Mouse (Mus musculus): ENCODE results near the gene Tmem30c. TPM values are rescaled to one million over a fixed set of nuclear protein-coding genes. Genes with fewer than 3 reads are reported as not detected.

Tmem30c gene
- polyA plus RNA-seq, 1 experiment from 2014 or later = not detected

DNA sequence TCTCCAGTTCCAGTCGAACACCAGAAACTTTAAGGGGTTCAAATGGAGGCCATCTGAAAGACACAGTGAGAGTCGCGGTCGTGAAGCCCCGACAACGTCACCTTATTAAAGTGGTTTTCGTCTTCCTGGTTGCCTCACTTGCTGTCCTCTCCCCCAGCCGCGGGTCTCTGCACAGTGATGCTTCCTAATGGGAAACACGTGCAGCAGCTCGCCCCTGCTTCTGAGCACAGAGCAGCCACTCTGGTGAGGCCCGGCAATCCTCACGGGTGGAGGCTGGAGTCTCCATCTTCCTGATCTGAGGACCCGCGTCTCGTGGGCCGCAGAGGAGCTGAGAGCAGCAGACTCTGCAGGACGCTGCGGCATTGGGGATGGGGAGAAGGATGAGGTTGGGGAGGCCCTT lies 11.1 kb upstream of the Tmem30c start:
- no peaks in the 10 kb centered on the region for H3K36me3 ChIP-seq (ENCODE audit: control insufficient read depth, insufficient read depth)
- H3K27me3 ChIP-seq (ENCODE audit: control insufficient read depth, insufficient read depth, low read depth, low read length) = no peaks in the 10 kb centered on the region
- no peak overlapping the region for H3K4me3 ChIP-seq (ENCODE audit: low read depth, low read length)
- H3K4me2 ChIP-seq (ENCODE audit: low read depth, low read length) = no peak overlapping the region
- 76% methylated on average over 19 of the region's 19 CpGs for WGBS (ENCODE audit: insufficient replicate concordance)
- no peaks in the 10 kb centered on the region for H3K9me3 ChIP-seq (replicated peaks; ENCODE audit: control insufficient read depth, low read length)
- no peak overlapping the region for H3K27ac ChIP-seq (ENCODE audit: low read length)
- no peaks in the 10 kb centered on the region for H3K4me1 ChIP-seq (ENCODE audit: control insufficient read depth, low read depth, low read length)
- no peak for ATAC-seq (ENCODE audit: low read depth)
- H3K9ac ChIP-seq (ENCODE audit: low read depth, low read length) = no peak overlapping the region

DNA sequence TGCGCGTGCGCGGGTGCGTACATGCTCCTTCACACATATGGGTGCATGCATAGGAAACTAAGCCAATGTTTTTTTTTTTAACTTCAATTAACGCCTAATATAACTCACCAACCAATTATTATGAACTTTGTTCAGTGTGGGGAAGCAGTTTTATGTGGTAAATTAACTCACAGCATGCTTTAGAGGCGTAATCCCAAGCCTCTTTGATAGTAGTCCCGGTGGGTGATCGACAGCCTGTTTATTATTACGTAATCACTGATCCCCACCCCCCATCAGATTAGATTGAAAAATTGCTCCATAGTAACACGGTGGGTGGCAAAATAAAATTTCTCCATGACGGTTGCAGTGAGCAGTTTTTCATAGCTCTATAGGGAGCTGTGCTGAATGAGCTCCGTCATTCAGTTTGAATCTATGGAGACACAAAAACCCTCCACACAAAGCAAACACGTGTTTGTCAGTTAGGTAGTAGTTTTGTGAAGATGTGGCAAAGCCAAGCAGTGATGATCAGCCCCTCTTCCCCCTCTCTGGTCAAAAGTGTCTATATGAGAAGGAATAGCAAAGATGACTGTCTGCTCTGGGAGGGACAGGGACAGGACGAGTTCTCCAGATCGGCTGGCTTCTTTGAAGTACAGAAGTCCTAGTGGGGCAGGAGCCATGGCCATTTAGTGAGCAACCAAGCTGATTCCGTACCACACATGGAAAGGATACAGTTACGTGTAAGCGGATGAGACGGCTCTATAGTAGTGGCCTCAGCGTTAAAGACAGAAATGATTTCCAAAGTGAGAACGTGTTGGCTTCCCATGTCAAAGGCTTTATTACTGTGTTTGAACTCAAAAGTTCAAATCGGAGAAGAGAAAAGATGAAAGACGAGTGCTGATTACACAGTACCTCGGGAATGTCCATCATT lies 10.4 kb upstream of the Tmem30c start:
- Histone ChIP-seq H3K4me2 (ENCODE audit: low read depth, low read length) (no peak overlapping the region), H3K4me1 (ENCODE audit: control insufficient read depth, low read depth, low read length) (no peaks in the 10 kb centered on the region), H3K9me3 (replicated peaks; ENCODE audit: control insufficient read depth, low read length) (no peaks in the 10 kb centered on the region), H3K36me3 (ENCODE audit: control insufficient read depth, insufficient read depth) (no peaks in the 10 kb centered on the region), H3K4me3 (ENCODE audit: low read depth, low read length) (no peak overlapping the region), H3K9ac (ENCODE audit: low read depth, low read length) (no peak overlapping the region), H3K27ac (ENCODE audit: low read length) (no peak overlapping the region), H3K27me3 (ENCODE audit: control insufficient read depth, insufficient read depth, low read depth, low read length) (no peaks in the 10 kb centered on the region)
- 80% methylated on average over 25 of the region's 25 CpGs for WGBS (ENCODE audit: insufficient replicate concordance)
- ATAC-seq (ENCODE audit: low read depth) = no peak

DNA sequence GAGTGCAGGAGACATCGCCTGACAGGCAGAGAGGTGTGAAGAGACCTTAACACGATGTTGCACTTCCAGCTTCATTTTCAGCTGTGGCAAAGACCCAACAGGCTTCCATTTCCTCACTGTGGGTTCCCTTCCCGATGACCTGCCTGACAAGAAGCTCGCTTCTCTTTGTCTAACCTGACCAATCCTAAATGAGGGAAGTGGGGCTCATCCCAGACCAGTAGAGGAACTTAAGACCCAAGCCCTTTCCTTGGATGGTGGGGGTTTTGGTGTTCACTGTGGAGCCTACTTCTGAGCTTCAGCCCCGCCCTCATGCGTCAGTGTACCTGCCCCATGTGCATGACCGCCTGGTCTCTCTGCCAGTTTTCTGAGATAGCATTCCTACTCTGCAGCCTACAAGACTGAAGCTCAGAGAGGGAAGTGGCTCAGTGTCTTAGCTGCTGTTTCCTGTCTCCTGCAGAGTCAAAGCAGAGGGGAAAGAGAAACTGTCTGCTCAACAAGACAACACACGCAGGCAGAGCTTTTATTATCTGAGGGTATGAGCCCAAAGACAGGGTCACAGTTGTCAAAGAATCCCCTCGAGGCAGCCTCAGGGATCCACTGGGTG lies 8.9 kb upstream of the Tmem30c start:
- Histone ChIP-seq H3K9me3 (replicated peaks; ENCODE audit: control insufficient read depth, low read length) (no peaks in the 10 kb centered on the region), H3K27me3 (ENCODE audit: control insufficient read depth, insufficient read depth, low read depth, low read length) (no peaks in the 10 kb centered on the region), H3K27ac (ENCODE audit: low read length) (no peak overlapping the region), H3K4me3 (ENCODE audit: low read depth, low read length) (no peak overlapping the region), H3K36me3 (ENCODE audit: control insufficient read depth, insufficient read depth) (no peaks in the 10 kb centered on the region), H3K4me2 (ENCODE audit: low read depth, low read length) (no peak overlapping the region), H3K9ac (ENCODE audit: low read depth, low read length) (no peak overlapping the region), H3K4me1 (ENCODE audit: control insufficient read depth, low read depth, low read length) (no peaks in the 10 kb centered on the region)
- 34% methylated on average over 9 of the region's 9 CpGs for WGBS (ENCODE audit: insufficient replicate concordance)
- no peak for ATAC-seq (ENCODE audit: low read depth)

DNA sequence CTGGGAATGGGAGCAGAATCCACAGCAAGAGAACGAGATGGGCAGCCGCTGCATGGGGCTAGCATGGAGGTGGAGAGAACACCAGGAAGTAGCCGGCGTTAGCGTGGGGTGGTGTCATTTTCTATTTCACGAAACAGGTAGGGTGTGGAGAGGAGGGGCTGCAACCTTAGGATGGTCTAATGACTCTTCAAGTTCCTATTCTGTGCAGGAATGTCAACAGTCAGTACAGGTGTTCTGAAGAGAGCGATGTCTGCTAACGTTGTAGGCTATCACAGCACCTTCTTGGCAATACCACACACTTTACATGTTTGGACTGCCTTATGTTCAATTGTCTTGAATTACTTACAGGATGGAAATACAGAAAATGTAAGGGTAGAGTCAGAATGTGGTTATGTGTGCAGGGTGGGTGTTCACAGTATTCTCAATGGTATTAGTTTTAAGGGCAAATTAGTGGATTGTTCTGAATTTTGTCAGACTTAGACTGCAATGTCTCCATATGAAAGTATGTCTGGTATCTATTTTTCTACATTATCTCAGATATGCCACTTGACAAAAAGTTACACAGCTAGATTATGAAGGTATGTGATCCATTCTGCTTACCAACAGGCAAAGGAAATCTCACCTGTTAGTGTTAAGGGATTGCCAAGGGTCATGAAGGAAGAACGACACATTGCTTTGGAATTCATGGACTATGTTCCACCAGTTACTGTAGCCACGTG lies 2.7 kb upstream of the Tmem30c start:
- Histone ChIP-seq H3K27ac (ENCODE audit: low read length) (no peak overlapping the region), H3K4me3 (ENCODE audit: low read depth, low read length) (no peak overlapping the region), H3K9ac (ENCODE audit: low read depth, low read length) (no peak overlapping the region), H3K4me1 (ENCODE audit: control insufficient read depth, low read depth, low read length) (no peaks in the 10 kb centered on the region), H3K9me3 (replicated peaks; ENCODE audit: control insufficient read depth, low read length) (no peaks in the 10 kb centered on the region), H3K27me3 (ENCODE audit: control insufficient read depth, insufficient read depth, low read depth, low read length) (no peaks in the 10 kb centered on the region), H3K36me3 (ENCODE audit: control insufficient read depth, insufficient read depth) (no peaks in the 10 kb centered on the region), H3K4me2 (ENCODE audit: low read depth, low read length) (no peak overlapping the region)
- WGBS (ENCODE audit: insufficient replicate concordance) = 69% methylated on average over 10 of the region's 10 CpGs
- ATAC-seq (ENCODE audit: low read depth) = no peak

DNA sequence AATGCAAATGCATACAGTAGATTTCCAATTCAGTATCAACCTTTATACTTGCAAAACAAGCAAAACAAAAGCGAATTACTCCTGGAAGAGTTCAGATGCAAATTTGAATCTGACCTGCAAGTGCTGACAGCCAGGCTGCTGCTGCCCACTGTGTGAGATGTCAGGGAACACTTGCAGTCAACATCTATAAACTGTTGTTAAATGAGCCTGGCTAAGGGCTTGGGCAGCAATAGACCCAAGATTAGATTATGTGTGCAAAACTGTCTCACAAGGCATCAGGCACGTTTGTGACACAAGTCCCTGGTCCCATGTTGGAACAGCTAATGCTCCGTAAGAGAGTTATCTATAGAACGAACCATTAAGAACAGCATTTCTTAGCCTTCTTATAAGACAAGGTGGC lies 369 bp downstream of the Tmem30c start:
- Histone ChIP-seq H3K27me3 (ENCODE audit: control insufficient read depth, insufficient read depth, low read depth, low read length) (no peaks in the 10 kb centered on the region), H3K9ac (ENCODE audit: low read depth, low read length) (no peak overlapping the region), H3K27ac (ENCODE audit: low read length) (no peak overlapping the region), H3K36me3 (ENCODE audit: control insufficient read depth, insufficient read depth) (no peaks in the 10 kb centered on the region), H3K4me1 (ENCODE audit: control insufficient read depth, low read depth, low read length) (no peaks in the 10 kb centered on the region), H3K4me3 (ENCODE audit: low read depth, low read length) (no peak overlapping the region), H3K9me3 (replicated peaks; ENCODE audit: control insufficient read depth, low read length) (no peaks in the 10 kb centered on the region), H3K4me2 (ENCODE audit: low read depth, low read length) (no peak overlapping the region)
- ATAC-seq (ENCODE audit: low read depth) = no peak
- WGBS (ENCODE audit: insufficient replicate concordance) = 54% methylated on average over 4 of the region's 4 CpGs

DNA sequence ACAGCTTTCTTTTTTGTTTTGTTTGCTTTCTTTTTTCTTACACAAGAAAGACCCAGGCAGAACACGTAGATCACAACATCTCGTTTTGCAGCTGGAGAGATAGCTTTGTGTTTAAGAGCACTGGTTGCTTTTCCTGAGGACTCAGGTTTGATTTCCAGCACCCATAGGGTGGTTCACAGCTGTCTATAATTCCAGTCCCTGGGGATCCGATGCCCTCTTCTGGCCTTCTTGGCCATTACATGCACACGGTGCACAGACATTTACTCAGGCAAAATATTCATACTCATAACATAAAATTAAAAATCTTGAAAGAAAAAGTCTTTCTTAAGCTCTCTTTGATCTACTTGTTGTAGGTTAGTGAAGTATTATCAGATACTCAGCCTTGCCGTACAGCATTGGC lies 969 bp downstream of the Tmem30c start:
- H3K27ac ChIP-seq (ENCODE audit: low read length) = no peak overlapping the region
- H3K36me3 ChIP-seq (ENCODE audit: control insufficient read depth, insufficient read depth) = no peaks in the 10 kb centered on the region
- no peaks in the 10 kb centered on the region for H3K27me3 ChIP-seq (ENCODE audit: control insufficient read depth, insufficient read depth, low read depth, low read length)
- no peaks in the 10 kb centered on the region for H3K9me3 ChIP-seq (replicated peaks; ENCODE audit: control insufficient read depth, low read length)
- H3K4me2 ChIP-seq (ENCODE audit: low read depth, low read length) = no peak overlapping the region
- H3K9ac ChIP-seq (ENCODE audit: low read depth, low read length) = no peak overlapping the region
- H3K4me1 ChIP-seq (ENCODE audit: control insufficient read depth, low read depth, low read length) = no peaks in the 10 kb centered on the region
- WGBS (ENCODE audit: insufficient replicate concordance) = 71% methylated on average over 5 of the region's 5 CpGs
- no peak for ATAC-seq (ENCODE audit: low read depth)
- no peak overlapping the region for H3K4me3 ChIP-seq (ENCODE audit: low read depth, low read length)

DNA sequence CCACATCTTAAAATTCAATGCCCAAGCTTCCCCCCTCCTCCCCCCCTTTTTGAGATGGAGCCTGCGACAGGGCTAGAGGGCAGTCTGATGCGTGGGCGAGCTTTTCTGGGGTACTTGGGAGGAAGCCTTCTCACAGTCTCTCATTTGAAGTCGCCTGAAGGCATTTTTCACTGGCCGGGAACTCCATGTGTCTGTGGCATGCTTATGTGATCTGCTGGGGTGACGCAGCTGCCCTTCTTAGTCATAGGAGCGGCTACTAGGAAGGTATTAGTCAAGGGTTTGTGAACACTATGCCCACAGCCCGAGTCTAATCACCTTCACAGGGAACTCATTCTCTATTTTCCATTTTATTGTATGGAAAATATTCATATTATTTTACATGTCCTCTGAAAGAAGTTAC lies 11.2 kb downstream of the Tmem30c start:
- no peaks in the 10 kb centered on the region for H3K9me3 ChIP-seq (replicated peaks; ENCODE audit: control insufficient read depth, low read length)

DNA sequence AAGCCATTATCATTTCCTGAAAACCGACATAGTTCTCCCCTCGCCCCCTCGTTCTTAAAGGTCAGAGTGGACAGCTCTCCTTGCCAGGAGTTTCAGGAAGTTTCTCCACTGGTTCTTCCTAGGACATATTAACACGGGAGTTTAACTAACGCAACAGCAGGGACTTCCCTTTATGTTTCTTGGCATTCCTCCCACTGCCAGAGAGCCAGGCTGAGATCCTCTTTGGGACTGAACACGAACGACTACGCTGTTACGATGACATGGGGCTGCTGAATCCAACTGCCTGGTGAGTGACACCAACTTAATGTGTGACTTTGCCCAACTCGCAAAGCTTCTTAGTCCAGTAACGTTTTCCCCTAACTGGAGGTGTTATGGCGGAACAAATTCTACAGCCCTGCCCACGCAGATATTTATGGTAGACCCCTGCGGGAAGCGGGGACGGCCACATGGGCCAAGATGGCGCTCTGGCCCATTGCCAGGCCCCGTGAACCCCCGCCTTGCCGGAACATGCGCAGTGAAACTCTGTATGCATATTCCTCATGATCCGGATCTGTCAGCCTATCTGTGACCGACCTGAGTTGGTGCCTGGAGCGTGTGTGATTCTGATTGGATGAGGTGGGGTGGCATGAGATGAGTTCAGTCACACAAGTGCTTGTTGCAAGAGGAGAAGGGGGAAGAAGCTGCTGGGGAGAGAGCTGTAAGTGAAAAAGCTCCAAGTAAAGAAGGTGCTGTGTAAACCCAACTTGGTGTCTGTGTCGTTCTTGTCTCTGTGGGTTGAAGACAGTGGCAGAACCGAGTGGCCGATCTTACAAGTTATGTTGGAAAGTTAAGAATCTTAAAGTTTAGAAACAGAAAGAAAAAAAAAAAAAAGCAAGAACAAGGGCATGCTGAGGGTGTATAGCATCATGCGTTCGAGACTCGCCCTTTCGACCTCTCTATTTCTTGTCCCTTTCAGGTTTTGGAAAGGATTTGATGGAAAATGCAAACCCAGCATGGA lies 12.1 kb downstream of the Tmem30c start:
- H3K9ac ChIP-seq (ENCODE audit: low read depth, low read length) = no peak overlapping the region
- H3K27ac ChIP-seq (ENCODE audit: low read length) = no peak overlapping the region
- no peaks in the 10 kb centered on the region for H3K9me3 ChIP-seq (replicated peaks; ENCODE audit: control insufficient read depth, low read length)
- no peaks in the 10 kb centered on the region for H3K27me3 ChIP-seq (ENCODE audit: control insufficient read depth, insufficient read depth, low read depth, low read length)
- no peaks in the 10 kb centered on the region for H3K36me3 ChIP-seq (ENCODE audit: control insufficient read depth, insufficient read depth)
- H3K4me3 ChIP-seq (ENCODE audit: low read depth, low read length) = no peak overlapping the region
- H3K4me2 ChIP-seq (ENCODE audit: low read depth, low read length) = no peak overlapping the region
- no peak for ATAC-seq (ENCODE audit: low read depth)
- WGBS (ENCODE audit: insufficient replicate concordance) = 77% methylated on average over 31 of the region's 31 CpGs
- H3K4me1 ChIP-seq (ENCODE audit: control insufficient read depth, low read depth, low read length) = no peaks in the 10 kb centered on the region

More for the DNA sequence above, 11.2 kb downstream of the Tmem30c start:
- 72% methylated on average over 8 of the region's 8 CpGs for WGBS (ENCODE audit: insufficient replicate concordance)
- Histone ChIP-seq H3K4me2 (ENCODE audit: low read depth, low read length) (no peak overlapping the region), H3K9ac (ENCODE audit: low read depth, low read length) (no peak overlapping the region), H3K4me1 (ENCODE audit: control insufficient read depth, low read depth, low read length) (no peaks in the 10 kb centered on the region), H3K36me3 (ENCODE audit: control insufficient read depth, insufficient read depth) (no peaks in the 10 kb centered on the region), H3K4me3 (ENCODE audit: low read depth, low read length) (no peak overlapping the region), H3K27me3 (ENCODE audit: control insufficient read depth, insufficient read depth, low read depth, low read length) (no peaks in the 10 kb centered on the region), H3K27ac (ENCODE audit: low read length) (no peak overlapping the region)
- ATAC-seq (ENCODE audit: low read depth) = no peak

Data from liver, embryonic 16.5 days (tissue).